Mouse (Mus musculus) megakaryocyte, embryonic 14.5 days (primary cell): Measurements from ENCODE around the gene Sec1.

ENCODE experiments used
- FLI1 ChIP-seq: IDR thresholded peaks from 2 replicates; pipeline ENCODE4 v1.6.1; 2012; ENCODE audit warnings: low read length, inconsistent platforms, mixed read lengths
- GATA1 ChIP-seq: IDR thresholded peaks from 3 replicates; pipeline ENCODE4 v1.6.1; 2012; ENCODE audit warnings: mixed read lengths, low read length, inconsistent platforms, borderline replicate concordance

- TF ChIP-seq GATA1: no peak
- no peak for TF ChIP-seq FLI1
Measured at GRCm38 (mm10) chr7:45699523-45700141, 5.4 kb upstream of the Sec1 start, which contains the start of gene Car11.
